Mouse (Mus musculus) limb, embryonic 12.5 days (tissue): Measurements from ENCODE around the gene Pfkl. TPM values are rescaled to one million over a fixed set of nuclear protein-coding genes. Genes with fewer than 3 reads are reported as not detected.

Experiments used
- ATAC-seq: fragments of 200-750 bp; cut with Nextera tagmentation; 2 replicates; pipeline ENCODE4 v1.8.0; 2017; ENCODE audit warnings: low read depth, moderate TSS enrichment; ENCODE audit not compliant: insufficient number of reproducible peaks, insufficient read depth, low FRiP score, low TSS enrichment
- H3K27ac ChIP-seq: fragments of 300-500 bp; sonication (generic); 2 replicates; pipeline ENCODE4 v1.5.1; 2016; ENCODE audit warnings: mild to moderate bottlenecking, moderate library complexity
- H3K27me3 ChIP-seq: fragments of 300-500 bp; sonication (generic); 2 replicates; pipeline ENCODE4 v1.6.1; 2016; ENCODE audit warnings: mild to moderate bottlenecking, moderate library complexity
- H3K36me3 ChIP-seq: fragments of 300-500 bp; sonication (generic); 2 replicates; pipeline ENCODE4 v1.6.1; 2016; ENCODE audit warnings: mild to moderate bottlenecking, moderate library complexity
- H3K4me1 ChIP-seq: fragments of 300-500 bp; sonication (generic); replicated peaks from 2 replicates; pipeline ENCODE4 v1.6.1; 2016
- H3K4me2 ChIP-seq: fragments of 300-500 bp; sonication (generic); 2 replicates; pipeline ENCODE4 v1.6.1; 2016; ENCODE audit warnings: mild to moderate bottlenecking, moderate library complexity
- H3K4me3 ChIP-seq: fragments of 300-500 bp; sonication (generic); replicated peaks from 2 replicates; pipeline ENCODE4 v1.5.1; 2016; ENCODE audit warnings: mild to moderate bottlenecking
- H3K9ac ChIP-seq: fragments of 300-500 bp; sonication (generic); replicated peaks from 2 replicates; pipeline ENCODE4 v1.6.1; 2016; ENCODE audit warnings: mild to moderate bottlenecking, moderate library complexity
- H3K9me3 ChIP-seq: fragments of 300-500 bp; sonication (generic); 2 replicates; pipeline ENCODE4 v1.6.1; 2016; ENCODE audit warnings: mild to moderate bottlenecking, moderate library complexity
- WGBS: fragments of 180-500 bp; shearing (Covaris S2); methylation state at CpG from one replicate; pipeline ENCODE4 v1.1.7; 2016; 5-methylcytosine and 5-hydroxymethylcytosine counted together
- polyA plus RNA-seq: library from polyadenylated mRNA; unstranded; fragments of >200 nt; fragmentation: Nextera tagmentation; extraction: Ambion mirVana; gene quantifications from 2 replicates; pipeline ENCODE4 v1.2.1, GENCODE M21; 2016

Pfkl gene
- polyA plus RNA-seq: 172 and 174 TPM in 2 replicates

DNA sequence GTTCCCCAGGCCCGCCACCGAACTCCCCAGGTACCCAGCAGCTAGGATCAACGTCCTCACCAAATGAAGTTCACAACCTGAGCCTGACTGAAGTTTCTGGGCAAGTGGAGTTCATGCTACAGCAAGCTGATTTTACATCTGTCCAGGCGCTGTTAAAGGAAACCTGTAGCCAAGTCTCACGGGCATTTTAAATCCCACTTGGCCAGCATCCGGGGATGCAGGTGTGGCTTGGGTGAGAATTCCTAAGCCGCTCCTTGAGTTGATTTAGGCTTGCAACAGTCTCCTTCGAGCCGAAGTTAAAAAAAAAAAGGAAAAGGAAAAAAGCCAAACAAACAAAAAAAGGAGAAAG, at the start of gene Pfkl:
Gene Pfkl, minus strand, starts transcription at position 139 of the 349 bp plus-strand sequence.
- peaks cover 7% of the 10 kb centered on the region; the same call in 1 of the 2 replicates for H3K36me3 ChIP-seq
- H3K4me2 ChIP-seq: peak within 1 kb of the TSS; percentile 88
- ATAC-seq: no peak; the same call in 1 of the 2 replicates
- H3K4me3 ChIP-seq: peak within 1 kb of the TSS; percentile 78
- WGBS: 0% methylated on average over 9 of the region's 9 CpGs
- peak within 1 kb of the TSS; percentile 85 for H3K9ac ChIP-seq
- H3K9me3 ChIP-seq: peaks cover 6% of the 10 kb centered on the region; the same call in 1 of the 2 replicates
- H3K27ac ChIP-seq: peak within 1 kb of the TSS; percentile 98
- peaks cover 37% of the 10 kb centered on the region for H3K4me1 ChIP-seq
- no peaks in the 10 kb centered on the region for H3K27me3 ChIP-seq

- Histone ChIP-seq H3K4me1 (no peaks in the 10 kb centered on the region; the same call in 1 of the 2 replicates), H3K9ac (no peak overlapping the region), H3K27ac (no peak overlapping the region), H3K4me3 (no peak overlapping the region), H3K36me3 (no peaks in the 10 kb centered on the region), H3K27me3 (no peaks in the 10 kb centered on the region), H3K4me2 (no peak overlapping the region), H3K9me3 (no peaks in the 10 kb centered on the region)
- no peak for ATAC-seq
- 85% methylated on average over 8 of the region's 8 CpGs for WGBS
These were observed 47.2 kb upstream of the Pfkl start for GRCm38 (mm10) chr10:78057056-78057455.

GRCm38 (mm10) chr10:78054633-78055565, 45.0 kb upstream of the Pfkl start:
- H3K36me3 ChIP-seq: no peaks in the 10 kb centered on the region
- no peak overlapping the region for H3K27ac ChIP-seq
- H3K4me3 ChIP-seq: no peak overlapping the region
- no peak overlapping the region for H3K4me2 ChIP-seq
- H3K27me3 ChIP-seq: no peaks in the 10 kb centered on the region
- ATAC-seq: no peak
- WGBS: 67% methylated on average over 19 of the region's 19 CpGs
- H3K9me3 ChIP-seq: no peaks in the 10 kb centered on the region
- H3K9ac ChIP-seq: no peak overlapping the region
- no peaks in the 10 kb centered on the region; the same call in 1 of the 2 replicates for H3K4me1 ChIP-seq

DNA sequence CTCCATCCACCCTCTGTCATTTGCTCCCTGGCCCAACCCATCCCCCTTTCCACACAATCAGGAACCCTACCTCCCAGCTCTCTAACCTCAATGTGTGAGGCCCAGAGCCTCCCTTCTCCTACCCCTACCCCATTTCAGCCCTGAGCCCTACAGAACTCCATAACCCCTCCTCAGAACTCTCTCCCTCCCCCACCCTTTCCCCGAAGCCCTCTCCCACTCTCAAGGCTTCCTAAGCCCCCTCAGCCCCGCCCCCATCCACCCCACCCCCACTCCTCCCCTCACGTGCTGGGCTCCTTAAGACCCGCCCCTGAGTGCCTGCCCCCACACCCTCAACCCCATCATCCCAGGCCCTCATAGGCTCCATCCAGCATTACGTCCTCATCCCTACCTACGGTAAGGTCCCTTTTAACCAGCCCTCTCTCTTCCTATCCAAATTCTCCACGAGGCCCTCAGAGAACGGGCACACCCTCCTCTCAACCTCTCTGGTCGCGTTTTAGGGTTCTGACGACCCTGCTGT, 39.7 kb upstream of the Pfkl start:
- Histone ChIP-seq H3K4me1 (no peaks in the 10 kb centered on the region), H3K27me3 (no peaks in the 10 kb centered on the region), H3K4me2 (no peak overlapping the region), H3K27ac (no peak overlapping the region), H3K9me3 (no peaks in the 10 kb centered on the region), H3K4me3 (no peak overlapping the region), H3K36me3 (no peaks in the 10 kb centered on the region), H3K9ac (no peak overlapping the region)
- no peak for ATAC-seq
- 55% methylated on average over 11 of the region's 11 CpGs for WGBS

GRCm38 (mm10) chr10:78048061-78048730, 38.3 kb upstream of the Pfkl start:
- Histone ChIP-seq H3K27me3 (peaks cover 2% of the 10 kb centered on the region; the same call in 1 of the 2 replicates), H3K4me3 (no peak overlapping the region), H3K9ac (no peak overlapping the region), H3K27ac (no peak overlapping the region), H3K9me3 (no peaks in the 10 kb centered on the region), H3K36me3 (no peaks in the 10 kb centered on the region), H3K4me2 (no peak overlapping the region), H3K4me1 (peaks cover 7% of the 10 kb centered on the region; the same call in 1 of the 2 replicates)
- ATAC-seq: no peak
- WGBS: 85% methylated on average over 9 of the region's 10 CpGs

- H3K9me3 ChIP-seq: no peaks in the 10 kb centered on the region
- H3K9ac ChIP-seq: no peak overlapping the region
- no peak for ATAC-seq
- 83% methylated on average over 4 of the region's 4 CpGs for WGBS
- H3K4me3 ChIP-seq: no peak overlapping the region
- H3K4me1 ChIP-seq: peaks cover 19% of the 10 kb centered on the region; the same call in 1 of the 2 replicates
- no peak overlapping the region for H3K4me2 ChIP-seq
- H3K27ac ChIP-seq: no peak overlapping the region
- no peaks in the 10 kb centered on the region for H3K36me3 ChIP-seq
- peaks cover 12% of the 10 kb centered on the region; the same call in 1 of the 2 replicates for H3K27me3 ChIP-seq
These were observed 36.5 kb upstream of the Pfkl start for GRCm38 (mm10) chr10:78046388-78046787.

GRCm38 (mm10) chr10:78044531-78044930, 34.6 kb upstream of the Pfkl start:
- Histone ChIP-seq H3K9ac (no peak overlapping the region), H3K4me1 (peaks cover 19% of the 10 kb centered on the region; the same call in 1 of the 2 replicates), H3K27ac (no peak overlapping the region), H3K9me3 (no peaks in the 10 kb centered on the region), H3K36me3 (no peaks in the 10 kb centered on the region), H3K27me3 (peaks cover 12% of the 10 kb centered on the region; the same call in 1 of the 2 replicates), H3K4me2 (no peak overlapping the region), H3K4me3 (no peak overlapping the region)
- ATAC-seq: no peak
- 68% methylated on average over 1 of the region's 1 CpGs for whole genome bisulfite sequencing

DNA sequence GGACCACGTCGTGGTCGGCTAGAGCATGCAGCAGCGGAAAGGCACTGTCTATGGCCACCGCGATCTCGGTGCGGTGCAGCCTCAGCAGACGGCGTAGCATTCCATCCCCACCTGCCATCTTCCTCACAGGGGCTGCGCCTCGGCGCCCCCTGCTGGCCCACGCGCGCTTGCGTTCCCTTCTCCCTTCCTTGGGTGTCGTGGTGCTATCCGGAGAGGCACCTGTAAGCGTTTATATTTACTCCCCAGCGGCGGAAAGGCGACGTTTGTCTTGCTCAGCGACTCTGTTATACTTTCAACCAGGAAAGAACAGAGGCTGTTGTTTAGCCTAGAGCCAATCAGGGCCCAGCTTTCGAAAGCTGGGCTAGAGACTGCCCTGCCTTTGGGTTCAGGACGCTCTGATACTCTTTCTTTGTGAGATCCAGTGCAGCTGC, 33.5 kb upstream of the Pfkl start, which contains the start of gene Aire:
Gene Aire, minus strand, starts transcription at position 205 of the 431 bp plus-strand sequence.
- no peaks in the 10 kb centered on the region for H3K9me3 ChIP-seq
- H3K27ac ChIP-seq: no peak within 1 kb of the TSS
- H3K9ac ChIP-seq: no peak within 1 kb of the TSS
- no peaks in the 10 kb centered on the region for H3K36me3 ChIP-seq
- H3K4me2 ChIP-seq: peak within 1 kb of the TSS; percentile 51
- peaks cover 19% of the 10 kb centered on the region; the same call in 1 of the 2 replicates for H3K4me1 ChIP-seq
- H3K4me3 ChIP-seq: peak within 1 kb of the TSS; percentile 22
- ATAC-seq: 0 out of 2 replicates have a peak, but pooled peaks have one; percentile 68
- peaks cover 12% of the 10 kb centered on the region; the same call in 1 of the 2 replicates for H3K27me3 ChIP-seq
- 3% methylated on average over 27 of the region's 27 CpGs for WGBS

DNA sequence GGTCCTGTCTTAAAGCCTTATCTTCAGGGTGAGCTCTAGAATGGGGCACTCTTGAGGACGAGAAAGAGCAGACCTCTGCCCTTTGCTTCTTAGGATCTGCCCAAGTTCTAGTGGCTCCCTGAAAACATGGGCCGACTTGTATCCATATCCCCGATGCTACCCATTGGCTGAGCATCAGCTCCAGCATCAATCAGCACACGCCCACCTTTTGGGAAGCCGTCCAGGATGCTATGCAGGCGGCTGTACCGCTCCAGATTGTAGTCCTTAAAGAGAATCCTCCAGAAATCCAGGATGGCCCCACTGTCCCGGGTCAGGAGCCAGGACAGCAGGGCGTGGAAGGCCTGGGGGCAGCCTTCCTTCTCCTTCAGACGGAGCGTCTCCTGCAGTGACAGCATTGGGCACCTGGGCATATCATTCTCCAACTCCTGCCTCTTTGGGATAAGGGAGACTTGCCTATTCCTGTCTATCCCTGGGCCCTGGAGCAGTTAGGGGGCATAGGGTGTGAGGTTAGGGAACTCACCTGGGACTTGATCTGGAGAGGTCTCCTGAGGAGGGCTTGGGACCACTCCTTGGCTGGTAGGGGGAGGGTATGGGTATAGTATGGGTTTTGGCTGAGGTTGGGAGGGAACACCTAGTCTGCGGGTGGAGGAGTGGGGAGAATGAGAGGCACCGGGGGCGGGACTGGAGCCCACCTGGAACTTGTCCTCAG, 33.0 kb upstream of the Pfkl start:
- Histone ChIP-seq H3K4me3 (peak overlapping the region; percentile 22), H3K27me3 (peaks cover 12% of the 10 kb centered on the region; the same call in 1 of the 2 replicates), H3K4me2 (peak overlapping the region; percentile 51), H3K9ac (no peak overlapping the region), H3K36me3 (no peaks in the 10 kb centered on the region), H3K9me3 (no peaks in the 10 kb centered on the region), H3K4me1 (peaks cover 19% of the 10 kb centered on the region; the same call in 1 of the 2 replicates), H3K27ac (no peak overlapping the region)
- WGBS: 55% methylated on average over 14 of the region's 14 CpGs
- ATAC-seq: 0 out of 2 replicates have a peak, but pooled peaks have one; percentile 5

- Histone ChIP-seq H3K9me3 (no peaks in the 10 kb centered on the region), H3K27ac (no peak overlapping the region), H3K36me3 (no peaks in the 10 kb centered on the region), H3K4me1 (peaks cover 19% of the 10 kb centered on the region; the same call in 1 of the 2 replicates), H3K9ac (no peak overlapping the region), H3K4me3 (no peak overlapping the region), H3K4me2 (no peak overlapping the region), H3K27me3 (peaks cover 12% of the 10 kb centered on the region; the same call in 1 of the 2 replicates)
- WGBS: 30% methylated on average over 7 of the region's 7 CpGs
- ATAC-seq: no peak
These were observed 32.2 kb upstream of the Pfkl start for GRCm38 (mm10) chr10:78042096-78042495.
